Mouse (Mus musculus): ENCODE measurements around the gene Hoxa6. TPM values are rescaled to one million over a fixed set of nuclear protein-coding genes. Genes with fewer than 3 reads are reported as not detected.

The Hoxa6 gene
- polyA plus RNA-seq, 1 experiment from 2014 or later, result 9.4 TPM

DNA sequence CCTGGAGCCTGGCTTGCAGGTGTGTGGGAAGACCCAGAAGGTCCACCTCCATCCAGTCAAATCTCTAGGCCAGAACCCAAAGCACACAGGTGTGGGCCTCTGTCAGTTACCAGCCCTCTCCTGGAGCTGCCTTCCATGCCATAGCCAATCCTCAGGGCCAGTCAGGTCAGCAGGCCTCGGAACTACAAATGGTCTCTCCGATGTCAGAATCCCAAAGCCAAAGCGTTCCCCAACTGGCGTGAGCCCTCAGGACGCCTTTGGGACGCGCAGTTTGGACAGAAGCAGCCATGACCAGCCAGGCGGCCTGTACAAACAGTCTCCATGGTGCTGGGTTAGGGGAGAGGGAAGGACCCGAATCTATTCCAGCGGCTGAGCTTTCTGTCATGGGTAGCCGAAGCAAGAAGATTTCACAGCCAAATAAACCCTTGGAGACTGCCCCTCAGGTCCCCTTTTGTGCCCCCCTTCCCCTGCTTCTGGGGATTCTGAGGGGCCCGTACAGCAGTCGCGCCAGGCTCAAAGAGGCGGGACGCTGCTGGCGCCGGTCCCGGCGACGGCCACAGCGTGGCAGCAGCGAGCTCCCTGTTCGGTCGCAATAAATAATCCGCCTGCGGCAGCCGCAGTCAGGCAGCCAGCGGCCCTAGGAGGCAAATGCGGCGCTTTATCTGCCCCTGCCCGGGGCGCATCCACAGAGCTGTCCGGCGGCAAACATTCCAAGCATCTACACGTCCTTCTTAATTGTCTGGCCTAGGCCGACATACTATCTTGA is 2.8 kb upstream of the Hoxa6 start:
- Histone ChIP-seq H3K4me2 (ENCODE audit: low read length) (peak overlapping the region; percentile 38), H3K4me1 (ENCODE audit: control insufficient read depth, insufficient read depth, low read depth, low read length) (no peaks in the 10 kb centered on the region; the same call in 1 of the 2 replicates)

DNA sequence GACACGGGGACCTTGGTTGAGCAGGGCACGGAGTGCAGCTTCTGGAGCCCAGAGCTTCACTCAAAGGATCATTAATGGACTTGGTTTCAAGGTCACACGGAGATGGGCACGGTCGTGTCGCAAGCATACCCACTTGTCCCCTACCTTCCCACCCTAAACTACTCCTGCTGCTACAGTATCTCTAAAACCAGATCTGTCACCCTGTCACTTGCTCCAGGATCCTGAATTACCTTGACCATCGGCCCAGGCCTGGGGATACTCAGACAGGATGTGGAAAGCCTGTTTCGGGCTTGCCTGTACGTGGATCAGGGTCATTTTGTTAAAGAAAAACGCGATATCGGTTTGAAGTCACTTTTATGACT is 1.1 kb upstream of the Hoxa6 start:
- H3K36me3 ChIP-seq (ENCODE audit: control insufficient read depth, insufficient read depth, low read length), result no peaks in the 10 kb centered on the region
- H3K27me3 ChIP-seq (replicated peaks; ENCODE audit: control insufficient read depth, insufficient read depth, low read length), result peaks cover 61% of the 10 kb centered on the region
- WGBS, result 8% methylated on average over 12 of the region's 12 CpGs
- peak overlapping the region; percentile 8; the same call in 1 of the 2 replicates for H3K4me3 ChIP-seq (ENCODE audit: low read length)
- H3K4me1 ChIP-seq (ENCODE audit: control insufficient read depth, insufficient read depth, low read depth, low read length), result no peaks in the 10 kb centered on the region; the same call in 1 of the 2 replicates
- no peak overlapping the region for H3K9ac ChIP-seq (ENCODE audit: low read depth, low read length)
- H3K9me3 ChIP-seq (ENCODE audit: control insufficient read depth, low read length), result no peaks in the 10 kb centered on the region
- no peak overlapping the region for H3K27ac ChIP-seq (ENCODE audit: low read depth, low read length)
- peak overlapping the region; percentile 52 for H3K4me2 ChIP-seq (ENCODE audit: low read length)
- ATAC-seq, result no peak

More for the DNA sequence above, 2.8 kb upstream of the Hoxa6 start:
- Histone ChIP-seq H3K4me3 (ENCODE audit: low read length) (peak overlapping the region; percentile 30), H3K9ac (ENCODE audit: low read depth, low read length) (peak overlapping the region; percentile 41; the same call in 1 of the 2 replicates), H3K36me3 (ENCODE audit: control insufficient read depth, insufficient read depth, low read length) (no peaks in the 10 kb centered on the region), H3K27me3 (replicated peaks; ENCODE audit: control insufficient read depth, insufficient read depth, low read length) (peaks cover 77% of the 10 kb centered on the region), H3K27ac (ENCODE audit: low read depth, low read length) (peak overlapping the region; percentile 54; the same call in 1 of the 2 replicates), H3K9me3 (ENCODE audit: control insufficient read depth, low read length) (no peaks in the 10 kb centered on the region)
- WGBS, result 1% methylated on average over 37 of the region's 37 CpGs
- ATAC-seq, result peak; percentile 66

DNA sequence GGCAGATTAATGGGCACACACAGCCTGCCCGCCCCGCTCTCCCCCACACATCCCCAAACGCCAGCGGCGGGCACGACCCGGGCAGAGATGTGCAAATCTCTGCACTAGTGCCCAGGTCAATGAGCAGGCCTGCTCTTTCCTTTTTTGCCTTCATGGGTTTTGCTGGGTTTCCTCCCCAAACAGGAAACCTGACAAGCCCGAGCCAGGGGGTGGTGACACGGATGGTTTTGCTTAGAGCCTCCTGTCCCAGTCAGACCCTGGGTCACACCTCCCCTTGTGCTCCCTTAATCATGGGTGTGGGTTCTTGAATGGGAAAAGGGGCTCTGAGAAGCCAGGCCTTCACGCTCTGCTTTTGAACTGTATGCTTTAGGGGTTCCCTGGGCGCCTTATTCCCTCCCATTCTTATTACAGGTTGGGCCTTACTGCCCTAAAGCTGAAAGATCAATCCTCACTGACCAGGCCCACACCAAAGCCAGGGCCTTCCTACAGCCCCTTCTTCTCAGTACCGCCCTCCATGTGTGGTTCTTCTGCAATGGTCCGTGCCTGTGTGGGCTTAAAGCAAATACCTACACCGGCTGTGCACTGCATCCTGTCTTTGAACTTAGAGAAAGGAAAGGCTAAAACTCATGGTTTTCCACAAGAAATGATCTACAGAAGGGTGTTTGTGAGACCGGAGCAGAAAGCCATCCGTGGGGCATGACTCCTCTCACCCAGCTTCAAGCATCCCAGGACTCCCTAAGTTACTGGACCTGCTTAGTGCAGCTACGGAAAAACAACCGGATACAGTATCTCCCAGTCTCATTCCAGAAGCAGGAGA is 554 bp upstream of the Hoxa6 start:
- Histone ChIP-seq H3K9me3 (ENCODE audit: control insufficient read depth, low read length) (no peaks in the 10 kb centered on the region), H3K4me1 (ENCODE audit: control insufficient read depth, insufficient read depth, low read depth, low read length) (no peaks in the 10 kb centered on the region; the same call in 1 of the 2 replicates), H3K4me2 (ENCODE audit: low read length) (peak overlapping the region; percentile 52), H3K27me3 (replicated peaks; ENCODE audit: control insufficient read depth, insufficient read depth, low read length) (peaks cover 59% of the 10 kb centered on the region), H3K27ac (ENCODE audit: low read depth, low read length) (peak overlapping the region; percentile 52), H3K9ac (ENCODE audit: low read depth, low read length) (peak overlapping the region; percentile 37), H3K4me3 (ENCODE audit: low read length) (peak overlapping the region; percentile 33), H3K36me3 (ENCODE audit: control insufficient read depth, insufficient read depth, low read length) (no peaks in the 10 kb centered on the region)
- ATAC-seq, result 0 out of 2 replicates have a peak, but pooled peaks have one; percentile 10
- WGBS, result 7% methylated on average over 18 of the region's 18 CpGs

DNA sequence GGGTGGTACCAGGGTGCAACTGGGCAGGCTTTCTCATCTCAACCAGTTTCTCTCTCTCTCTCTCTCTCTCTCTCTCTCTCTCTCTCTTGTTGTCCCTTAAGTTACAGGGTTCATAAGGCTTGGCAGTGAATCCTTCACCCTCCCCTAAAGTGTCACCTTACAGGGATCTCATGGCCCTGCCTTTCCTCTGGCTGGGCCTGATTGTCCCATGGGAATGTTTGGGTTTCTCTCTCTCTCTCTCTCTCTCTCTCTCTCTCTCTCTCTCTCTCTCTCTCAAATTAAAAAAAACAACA is 892 bp downstream of the Hoxa6 start:
- no peaks in the 10 kb centered on the region for H3K36me3 ChIP-seq (ENCODE audit: control insufficient read depth, insufficient read depth, low read length)
- H3K4me3 ChIP-seq (ENCODE audit: low read length), result no peak overlapping the region
- no peaks in the 10 kb centered on the region; the same call in 1 of the 2 replicates for H3K4me1 ChIP-seq (ENCODE audit: control insufficient read depth, insufficient read depth, low read depth, low read length)
- peak overlapping the region; percentile 47 for H3K4me2 ChIP-seq (ENCODE audit: low read length)
- no peak overlapping the region for H3K9ac ChIP-seq (ENCODE audit: low read depth, low read length)
- H3K9me3 ChIP-seq (ENCODE audit: control insufficient read depth, low read length), result no peaks in the 10 kb centered on the region
- H3K27ac ChIP-seq (ENCODE audit: low read depth, low read length), result no peak overlapping the region
- ATAC-seq, result no peak
- H3K27me3 ChIP-seq (replicated peaks; ENCODE audit: control insufficient read depth, insufficient read depth, low read length), result peaks cover 48% of the 10 kb centered on the region

DNA sequence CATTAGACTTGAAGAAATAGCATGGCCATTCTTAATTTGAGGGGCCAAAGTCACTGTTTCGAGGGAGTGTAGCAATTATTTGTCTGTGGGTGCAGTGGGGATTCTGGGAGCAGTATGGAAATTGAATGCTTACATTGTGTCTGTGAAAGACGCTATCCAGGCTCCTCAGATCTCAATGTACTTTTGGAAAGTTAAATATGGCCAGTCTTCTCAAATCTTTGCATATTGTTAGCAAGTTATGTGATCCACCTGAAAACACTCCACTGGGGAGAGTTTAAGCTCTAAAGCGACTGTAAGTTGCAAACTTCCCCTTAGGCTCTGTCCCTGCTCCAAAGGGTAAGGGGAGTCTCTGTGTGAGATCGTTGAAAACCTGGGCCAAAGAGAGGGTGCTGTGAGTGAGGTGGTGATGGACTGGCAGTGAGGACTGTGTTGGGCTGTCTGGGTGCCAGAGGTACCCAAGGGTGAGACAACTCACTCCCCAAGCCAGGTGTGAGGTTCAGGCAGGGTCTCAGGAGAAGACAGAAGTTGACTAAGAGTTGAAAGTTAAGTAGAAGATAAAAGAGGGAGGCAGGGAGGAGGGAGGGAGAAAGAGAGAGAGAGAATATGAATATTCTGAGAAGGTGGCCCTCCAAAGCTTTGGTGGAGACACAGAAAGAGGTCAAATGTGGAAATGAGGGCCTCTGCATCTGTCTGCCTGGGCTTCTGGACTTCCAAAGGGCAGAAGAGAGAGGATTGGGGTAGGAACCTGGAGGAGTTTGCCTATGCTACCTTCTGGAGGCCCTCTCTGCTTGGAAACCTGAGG is 1.4 kb downstream of the Hoxa6 start:
- Histone ChIP-seq H3K4me1 (ENCODE audit: control insufficient read depth, insufficient read depth, low read depth, low read length) (no peaks in the 10 kb centered on the region; the same call in 1 of the 2 replicates), H3K9me3 (ENCODE audit: control insufficient read depth, low read length) (no peaks in the 10 kb centered on the region), H3K9ac (ENCODE audit: low read depth, low read length) (no peak overlapping the region), H3K4me2 (ENCODE audit: low read length) (peak overlapping the region; percentile 47), H3K4me3 (ENCODE audit: low read length) (peak overlapping the region; percentile 2; the same call in 1 of the 2 replicates), H3K27me3 (replicated peaks; ENCODE audit: control insufficient read depth, insufficient read depth, low read length) (peaks cover 44% of the 10 kb centered on the region), H3K27ac (ENCODE audit: low read depth, low read length) (no peak overlapping the region), H3K36me3 (ENCODE audit: control insufficient read depth, insufficient read depth, low read length) (no peaks in the 10 kb centered on the region)
- 5% methylated on average over 4 of the region's 4 CpGs for whole genome bisulfite sequencing
- no peak for ATAC-seq

DNA sequence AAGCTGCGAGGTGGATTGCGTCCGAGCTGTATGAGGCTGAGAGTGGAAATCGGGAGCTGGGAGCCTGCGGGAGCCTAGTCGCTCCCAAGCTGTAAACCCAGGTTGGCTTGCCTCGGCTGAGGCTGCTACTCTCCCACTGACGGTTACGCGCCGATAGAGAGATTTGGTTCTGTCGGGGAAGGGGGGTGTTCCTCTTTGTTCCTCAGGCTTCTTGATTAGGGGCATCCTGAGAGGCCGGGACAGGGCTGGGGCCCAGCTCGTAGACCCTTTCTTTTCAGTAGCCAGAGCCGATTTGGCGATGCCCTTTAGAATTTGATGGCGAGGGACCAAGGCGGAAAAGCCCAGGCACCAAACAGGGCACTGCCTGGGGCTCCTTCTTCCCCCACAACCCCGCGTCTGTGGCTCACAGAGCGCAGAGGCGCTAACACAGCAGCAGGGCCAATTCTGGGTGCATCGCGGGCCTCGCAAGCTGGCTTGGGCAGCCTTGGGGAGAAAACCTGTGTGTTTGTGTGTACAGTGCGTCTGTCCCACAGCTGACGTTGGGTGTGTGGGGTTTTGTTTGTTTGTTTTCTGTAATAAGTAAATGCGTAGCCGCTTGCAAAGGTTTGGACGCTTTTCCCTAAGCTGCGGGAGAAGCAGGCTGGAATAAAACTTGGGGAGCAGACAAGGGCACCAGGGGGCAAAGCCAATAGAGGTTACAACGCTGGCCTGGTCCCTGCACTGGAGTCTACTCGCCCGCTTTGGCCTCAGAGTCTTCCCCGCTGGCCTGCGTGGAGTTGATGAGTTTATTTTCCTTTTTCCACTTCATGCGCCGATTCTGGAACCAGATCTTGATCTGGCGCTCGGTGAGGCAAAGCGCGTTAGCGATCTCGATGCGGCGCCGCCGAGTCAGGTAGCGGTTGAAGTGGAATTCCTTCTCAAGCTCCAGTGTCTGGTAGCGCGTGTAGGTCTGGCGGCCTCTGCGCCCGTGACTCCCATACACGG is 2.6 kb downstream of the Hoxa6 start:
- Histone ChIP-seq H3K9ac (ENCODE audit: low read depth, low read length) (peak overlapping the region; percentile 51; the same call in 1 of the 2 replicates), H3K36me3 (ENCODE audit: control insufficient read depth, insufficient read depth, low read length) (no peaks in the 10 kb centered on the region), H3K27ac (ENCODE audit: low read depth, low read length) (peak overlapping the region; percentile 73), H3K4me3 (ENCODE audit: low read length) (peak overlapping the region; percentile 22; the same call in 1 of the 2 replicates), H3K9me3 (ENCODE audit: control insufficient read depth, low read length) (no peaks in the 10 kb centered on the region), H3K4me1 (ENCODE audit: control insufficient read depth, insufficient read depth, low read depth, low read length) (no peaks in the 10 kb centered on the region), H3K27me3 (replicated peaks; ENCODE audit: control insufficient read depth, insufficient read depth, low read length) (peaks cover 38% of the 10 kb centered on the region), H3K4me2 (ENCODE audit: low read length) (peak overlapping the region; percentile 47)
- WGBS, result 2% methylated on average over 55 of the region's 55 CpGs
- ATAC-seq, result no peak

DNA sequence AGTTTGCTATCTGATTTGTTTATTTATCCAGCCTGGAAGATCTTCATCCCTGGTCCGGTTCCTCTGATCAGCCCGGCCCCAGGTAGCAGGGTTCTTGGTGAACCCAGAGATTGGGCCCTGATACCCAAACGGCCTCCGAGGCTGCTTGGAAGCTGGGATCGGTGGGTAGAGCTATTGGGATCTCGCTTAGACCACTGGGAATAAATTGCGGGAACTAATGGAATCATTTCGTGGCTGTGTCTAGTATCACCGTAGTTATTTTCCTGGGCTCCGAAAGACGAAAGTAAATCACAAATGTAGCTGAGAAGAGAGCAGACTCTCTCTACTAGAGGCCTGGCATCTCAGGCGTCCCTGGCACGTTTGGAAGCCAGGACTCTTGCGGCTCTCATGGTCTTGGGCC is 3.3 kb downstream of the Hoxa6 start:
- Histone ChIP-seq H3K27ac (ENCODE audit: low read depth, low read length) (peak overlapping the region; percentile 73), H3K4me1 (ENCODE audit: control insufficient read depth, insufficient read depth, low read depth, low read length) (no peaks in the 10 kb centered on the region), H3K36me3 (ENCODE audit: control insufficient read depth, insufficient read depth, low read length) (no peaks in the 10 kb centered on the region), H3K27me3 (replicated peaks; ENCODE audit: control insufficient read depth, insufficient read depth, low read length) (peaks cover 42% of the 10 kb centered on the region), H3K9ac (ENCODE audit: low read depth, low read length) (no peak overlapping the region), H3K9me3 (ENCODE audit: control insufficient read depth, low read length) (no peaks in the 10 kb centered on the region), H3K4me2 (ENCODE audit: low read length) (peak overlapping the region; percentile 47), H3K4me3 (ENCODE audit: low read length) (no peak overlapping the region)
- WGBS, result 6% methylated on average over 14 of the region's 14 CpGs
- ATAC-seq, result no peak

DNA sequence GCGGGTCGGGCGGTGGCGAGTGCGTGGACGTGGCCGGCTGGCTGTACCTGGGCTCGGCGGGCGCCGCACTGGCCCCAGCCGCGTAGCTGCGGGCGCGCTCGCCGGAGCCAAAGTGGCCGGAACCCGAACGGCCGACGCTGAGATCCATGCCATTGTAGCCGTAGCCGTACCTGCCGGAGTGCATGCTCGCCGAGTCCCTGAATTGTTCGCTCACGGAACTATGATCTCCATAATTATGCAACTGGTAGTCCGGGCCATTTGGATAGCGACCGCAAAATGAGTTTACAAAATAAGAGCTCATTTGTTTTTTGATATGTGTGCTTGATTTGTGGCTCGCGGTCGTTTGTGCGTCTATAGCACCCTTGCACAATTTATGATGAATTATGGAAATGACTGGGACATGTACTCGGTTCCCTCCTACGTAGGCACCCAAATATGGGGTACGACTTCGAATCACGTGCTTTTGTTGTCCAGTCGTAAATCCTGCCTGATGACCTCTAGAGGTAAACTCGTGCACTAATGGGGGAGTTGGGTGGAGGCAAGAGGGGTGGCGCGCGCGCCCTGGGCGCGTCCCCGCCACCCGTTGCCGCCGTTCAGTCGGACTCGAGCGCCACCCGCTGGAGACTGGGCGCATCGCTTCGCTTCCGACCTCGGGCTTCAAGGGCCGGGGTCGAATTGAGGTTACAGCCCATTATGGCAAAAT is 4.3 kb downstream of the Hoxa6 start, which contains the start of gene Hoxa5:
Gene Hoxa5 (minus strand): TSS at position 538 of the 703 bp plus-strand sequence.
- Histone ChIP-seq H3K4me2 (ENCODE audit: low read length) (peak within 1 kb of the TSS; percentile 48), H3K9ac (ENCODE audit: low read depth, low read length) (peak within 1 kb of the TSS; percentile 68), H3K4me1 (ENCODE audit: control insufficient read depth, insufficient read depth, low read depth, low read length) (no peaks in the 10 kb centered on the region), H3K4me3 (ENCODE audit: low read length) (peak within 1 kb of the TSS; percentile 48), H3K9me3 (ENCODE audit: control insufficient read depth, low read length) (no peaks in the 10 kb centered on the region), H3K27ac (ENCODE audit: low read depth, low read length) (peak within 1 kb of the TSS; percentile 88), H3K27me3 (replicated peaks; ENCODE audit: control insufficient read depth, insufficient read depth, low read length) (peaks cover 41% of the 10 kb centered on the region), H3K36me3 (ENCODE audit: control insufficient read depth, insufficient read depth, low read length) (no peaks in the 10 kb centered on the region)
- peak; percentile 78 for ATAC-seq
- under 1% methylated on average over 65 of the region's 65 CpGs for whole genome bisulfite sequencing

All from hindbrain, embryonic 16.5 days (tissue).